Mouse (Mus musculus): ENCODE measurements around the gene Dynll2.
A peak's percentile ranks its signal among the peaks of the same experiment; 100 is the strongest.
"Not testable (repeated sequence)": the region's sequence is repeated elsewhere in the genome, so short reads cannot be mapped to it uniquely, and the experiment has no call there.

The Dynll2 gene

GRCm38 (mm10) chr11:87987861-87988260 lies 528 bp upstream of the Dynll2 start:
- DNase-seq (ENCODE audit: low read depth, low spot score): no peak

- peak; percentile 72 for DNase-seq (ENCODE audit: low read depth, low spot score)
Observed at GRCm38 (mm10) chr11:87986141-87986741, 1.1 kb downstream of the Dynll2 start.

DNA sequence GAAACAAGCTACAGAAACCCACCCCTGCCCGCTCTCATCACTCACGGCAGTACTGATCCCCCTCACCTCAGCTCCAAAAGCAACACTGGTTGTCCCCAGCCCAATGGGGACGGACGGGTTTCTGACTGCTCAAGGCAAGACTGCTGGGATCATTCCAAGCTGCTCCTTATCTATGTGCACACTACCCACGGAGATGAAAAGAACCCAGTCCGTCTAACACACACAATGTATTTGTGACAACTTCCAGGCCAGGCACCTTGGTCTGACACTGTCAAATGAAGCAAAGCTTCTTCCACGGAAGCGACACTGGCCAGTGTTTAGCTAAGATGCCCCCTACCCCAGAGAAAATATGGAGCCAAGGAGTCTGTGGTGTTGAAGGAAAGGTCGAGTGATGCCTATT lies 1.7 kb downstream of the Dynll2 start:
- DNase-seq (ENCODE audit: low read depth, low spot score): no peak

DNA sequence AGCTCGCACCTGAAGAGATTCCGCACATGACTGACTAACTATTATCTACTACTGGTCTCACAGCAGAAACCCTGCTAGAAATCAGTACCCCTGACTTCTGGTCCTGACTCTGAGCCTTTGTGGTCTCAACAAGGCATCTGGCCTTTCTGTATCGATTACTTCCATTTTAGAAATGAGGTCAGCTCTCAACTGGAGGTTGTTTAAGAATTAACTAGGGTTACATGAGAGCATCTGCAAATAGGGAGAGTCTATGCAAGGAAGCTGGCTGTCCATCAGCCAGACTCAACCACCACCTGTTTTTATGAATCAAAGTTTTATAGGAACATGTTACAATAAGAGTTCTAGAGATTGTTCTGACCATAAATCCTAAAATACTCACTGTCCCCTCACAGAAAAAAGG lies 2.8 kb downstream of the Dynll2 start:
- DNase-seq (ENCODE audit: low read depth, low spot score): no peak

DNA sequence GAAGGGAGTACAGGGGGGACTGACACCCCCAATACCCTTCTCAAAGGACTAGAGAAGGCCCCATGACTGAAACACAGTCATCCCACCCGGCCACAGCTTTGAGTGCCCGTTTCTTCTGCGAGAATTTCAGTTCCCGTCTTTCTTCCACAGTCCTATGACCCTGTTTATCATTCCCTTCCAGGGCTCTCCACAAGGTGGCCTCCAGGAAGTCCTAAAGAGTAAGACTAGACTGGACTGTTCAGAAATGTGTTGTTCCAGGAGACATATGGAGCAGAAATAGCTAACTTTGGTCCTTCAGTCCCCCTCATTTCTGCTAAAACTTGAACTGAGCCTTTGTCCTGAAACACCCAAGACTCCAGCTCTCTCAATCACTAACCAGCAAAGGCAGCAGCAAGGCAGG lies 8.4 kb downstream of the Dynll2 start:
- no peak for DNase-seq (ENCODE audit: low read depth, low spot score)

DNA sequence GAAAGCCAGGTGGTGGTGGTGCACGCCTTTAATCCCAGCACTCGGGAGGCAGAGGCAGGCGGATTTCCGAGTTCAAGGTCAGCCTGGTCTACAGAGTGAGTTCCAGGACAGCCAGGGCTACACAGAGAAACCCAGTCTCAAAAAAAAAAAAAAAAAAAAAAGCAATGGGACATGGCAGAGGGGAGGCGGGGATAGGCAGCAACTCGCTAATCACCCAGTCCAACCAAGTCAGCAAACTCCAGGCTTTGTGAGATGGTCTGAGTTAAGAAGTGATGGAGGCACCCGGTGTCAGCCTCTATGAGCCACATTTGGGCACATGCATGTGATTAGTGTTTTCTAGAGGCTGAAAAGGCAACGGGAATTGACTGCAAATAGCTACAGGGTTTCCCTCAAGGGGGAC lies 10.3 kb downstream of the Dynll2 start:
- DNase-seq (ENCODE audit: low read depth, low spot score): not testable (repeated sequence)

DNA sequence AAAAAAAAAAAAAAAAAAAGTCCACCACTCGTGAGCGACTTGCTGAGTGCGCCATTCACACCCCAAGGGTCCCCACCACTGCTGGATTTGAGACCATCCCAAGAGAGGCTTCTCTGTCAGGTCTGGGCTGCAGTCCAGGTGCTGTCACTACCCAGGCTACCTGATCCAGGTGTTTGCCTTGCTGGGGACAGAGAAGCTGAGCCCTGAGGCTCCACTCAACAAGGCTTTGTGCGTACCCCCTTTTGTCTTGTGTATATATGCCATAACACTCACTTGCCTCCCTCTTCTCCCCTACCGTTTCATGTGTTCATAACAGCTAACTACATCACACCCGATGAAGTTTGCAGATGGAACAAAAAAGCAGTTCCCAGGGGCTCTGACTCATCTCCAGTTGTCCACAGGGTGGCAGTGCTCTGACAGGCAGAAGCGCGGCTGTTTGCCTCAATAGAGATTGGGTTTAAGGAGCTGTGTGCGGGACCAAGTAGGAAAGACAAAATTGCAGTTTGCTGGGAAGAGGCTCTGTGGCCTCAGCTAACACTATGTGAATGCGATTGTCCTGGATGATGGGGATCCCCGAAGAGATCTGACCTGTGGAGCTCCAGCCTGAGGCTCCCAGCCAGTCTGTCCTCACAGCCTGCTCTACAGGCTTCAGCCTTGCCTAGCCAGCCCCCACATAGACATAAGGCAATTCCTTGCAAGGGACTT lies 12.7 kb downstream of the Dynll2 start:
- no peak for DNase-seq (ENCODE audit: low read depth, low spot score)

DNA sequence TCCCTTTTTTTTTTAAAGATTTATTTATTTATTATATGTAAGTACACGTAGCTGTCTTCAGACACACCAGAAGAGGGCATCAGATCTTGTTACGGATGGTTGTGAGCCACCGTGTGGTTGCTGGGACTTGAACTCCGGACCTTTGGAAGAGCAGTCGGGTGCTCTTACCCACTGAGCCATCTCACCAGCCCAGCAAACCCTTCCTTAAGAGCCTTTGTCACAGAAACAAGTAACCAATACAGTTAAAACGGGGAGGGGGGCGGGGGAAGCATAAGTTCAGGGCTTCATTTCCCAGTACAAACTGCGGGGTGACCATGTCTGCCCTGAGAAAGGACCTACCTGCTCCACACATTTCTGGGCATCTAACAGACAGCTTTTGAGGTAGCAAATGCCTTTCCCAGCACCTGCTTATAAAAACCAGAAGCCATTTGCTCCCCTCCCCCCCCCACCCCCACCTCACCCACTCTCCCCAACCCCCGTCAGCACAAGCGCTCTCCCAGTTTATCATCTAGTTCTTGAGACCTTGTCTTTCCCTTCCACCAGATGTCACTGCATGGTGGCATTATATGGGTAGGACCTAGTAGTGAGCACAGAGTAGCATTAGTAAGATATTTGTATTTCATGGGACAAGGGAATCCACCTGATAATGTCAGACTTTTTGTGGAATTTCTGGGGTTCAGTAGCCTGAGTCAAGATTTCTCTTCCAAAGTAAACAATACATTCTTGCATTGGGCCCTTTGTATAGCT lies 13.6 kb downstream of the Dynll2 start:
- DNase-seq (ENCODE audit: low read depth, low spot score): no peak

- no peak for DNase-seq (ENCODE audit: low read depth, low spot score)
Observed at GRCm38 (mm10) chr11:87972829-87973228, 14.5 kb downstream of the Dynll2 start.

DNA sequence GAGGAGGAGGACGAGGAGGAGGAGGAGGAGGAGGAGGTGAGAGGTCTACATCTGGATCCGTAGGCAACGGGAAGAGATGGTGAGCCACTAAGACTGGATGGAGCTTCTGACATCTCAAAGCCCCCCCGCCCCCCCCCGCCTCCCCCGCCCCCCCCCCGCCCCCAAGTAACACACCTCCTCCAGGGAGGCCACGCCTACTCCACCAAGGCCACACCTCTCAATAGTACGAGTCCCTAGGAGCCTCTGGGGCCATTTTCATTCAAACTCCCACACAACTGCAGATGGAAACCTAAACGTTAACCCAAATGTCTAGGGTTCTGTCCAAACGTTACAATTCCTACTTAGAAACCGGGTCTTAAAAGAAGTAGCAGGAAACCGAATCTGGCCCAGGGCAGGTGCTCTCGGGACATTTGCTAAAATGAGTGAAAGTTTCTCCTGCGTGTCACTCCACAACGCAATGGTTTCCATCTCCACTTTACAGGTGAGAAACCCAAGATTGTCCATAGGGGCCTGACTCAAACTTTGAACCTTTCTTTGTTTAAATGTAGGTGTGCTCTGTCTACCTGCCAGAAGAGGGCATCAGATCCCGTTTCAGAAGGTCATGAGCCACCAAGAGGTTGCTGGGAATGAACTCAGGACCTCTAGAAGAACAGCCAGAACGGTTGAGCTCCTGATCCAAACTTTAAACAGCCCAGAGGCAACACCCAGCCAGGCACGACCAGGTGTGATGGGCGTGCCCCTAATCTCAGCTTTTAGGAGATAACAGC lies 18.8 kb downstream of the Dynll2 start:
- peak; percentile 68 for DNase-seq (ENCODE audit: low read depth, low spot score)

GRCm38 (mm10) chr11:87967692-87968289 lies 19.5 kb downstream of the Dynll2 start:
- DNase-seq (ENCODE audit: low read depth, low spot score): peak; percentile 87

GRCm38 (mm10) chr11:87966214-87966613 lies 21.1 kb downstream of the Dynll2 start:
- DNase-seq (ENCODE audit: low read depth, low spot score): no peak

GRCm38 (mm10) chr11:87965293-87965692 lies 22.0 kb downstream of the Dynll2 start:
- no peak for DNase-seq (ENCODE audit: low read depth, low spot score)

GRCm38 (mm10) chr11:87957066-87957465 lies 30.3 kb downstream of the Dynll2 start:
- DNase-seq (ENCODE audit: low read depth, low spot score): no peak

DNA sequence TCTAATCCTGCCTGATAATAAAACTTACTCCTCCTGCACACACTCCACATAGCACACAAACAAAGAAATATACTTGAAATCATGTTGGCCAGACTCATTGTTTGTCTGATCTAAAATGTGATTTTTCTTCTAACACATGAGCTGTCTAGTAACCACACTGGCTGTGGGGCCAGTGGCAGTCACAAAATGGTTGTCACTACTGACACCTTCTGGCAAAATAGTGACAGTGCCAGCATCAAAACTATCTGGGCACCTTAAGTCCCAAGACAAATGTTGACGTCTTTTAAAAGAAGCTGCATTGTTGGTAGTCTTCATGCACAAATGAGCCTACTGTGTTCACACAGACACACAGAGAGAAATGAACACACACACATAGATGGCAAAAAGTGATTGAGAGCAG lies 32.2 kb downstream of the Dynll2 start:
- no peak for DNase-seq (ENCODE audit: low read depth, low spot score)

DNA sequence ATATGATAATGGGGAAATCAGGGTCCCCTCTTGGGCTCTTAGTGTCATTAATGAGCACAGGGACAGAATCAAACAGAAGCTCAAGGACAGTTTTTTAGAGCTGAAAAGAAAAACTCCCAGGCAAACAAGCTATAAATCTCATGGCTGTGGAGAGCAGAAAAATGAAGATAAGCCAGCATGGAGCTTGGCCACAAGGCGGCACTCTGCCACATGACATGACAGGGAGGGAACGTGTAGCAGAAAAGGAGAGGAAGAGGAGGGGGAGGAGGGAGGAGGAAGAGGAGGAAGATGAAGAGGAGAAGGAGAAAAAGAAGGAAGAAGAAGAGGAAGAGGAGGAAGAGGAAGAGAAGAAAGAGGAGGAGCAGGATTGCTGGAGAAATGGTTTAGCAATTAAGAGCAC lies 37.3 kb downstream of the Dynll2 start:
- no peak for DNase-seq (ENCODE audit: low read depth, low spot score)

DNA sequence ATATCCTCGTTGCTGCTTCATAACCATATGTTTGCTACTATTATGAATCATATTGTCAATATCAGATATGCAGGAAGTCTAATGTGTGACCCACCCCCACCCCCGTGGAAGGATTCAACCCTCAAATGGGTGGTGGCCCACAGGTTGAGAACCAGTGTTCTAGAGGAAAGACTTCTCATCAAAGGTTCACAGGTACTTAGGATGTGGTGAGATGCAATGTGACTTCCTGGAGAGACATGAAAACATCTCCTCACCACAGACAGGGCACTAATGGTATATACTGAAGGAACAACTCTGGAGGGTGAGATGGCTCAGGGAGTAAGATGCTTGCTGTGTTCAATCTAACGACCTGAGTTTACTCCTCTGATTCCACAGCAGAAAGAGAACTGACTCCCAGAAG lies 51.9 kb downstream of the Dynll2 start:
- no peak for DNase-seq (ENCODE audit: low read depth, low spot score)

DNA sequence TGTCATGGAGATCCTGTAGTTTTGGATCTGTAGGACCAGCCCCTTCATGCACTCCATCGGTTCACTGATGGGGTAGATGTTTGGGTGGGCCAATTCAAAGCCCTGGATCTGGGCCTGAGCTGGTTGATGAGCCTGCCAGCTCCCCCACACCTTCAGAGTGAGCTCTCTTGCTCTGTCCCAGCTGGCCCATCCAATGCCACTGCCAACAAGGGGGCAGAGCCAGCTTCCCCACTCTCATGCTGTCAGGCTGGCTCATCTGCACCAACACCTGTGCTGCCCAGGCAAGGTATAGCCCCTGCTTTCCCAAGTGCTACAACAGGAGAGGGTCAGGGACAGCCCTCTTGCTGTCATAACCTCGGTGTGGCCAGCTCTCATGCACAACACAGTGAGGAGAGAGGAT lies 53.6 kb downstream of the Dynll2 start:
- no peak for DNase-seq (ENCODE audit: low read depth, low spot score)

GRCm38 (mm10) chr11:87930348-87930747 lies 57.0 kb downstream of the Dynll2 start:
- DNase-seq (ENCODE audit: low read depth, low spot score): no peak

All from WW6 (cell line).